ENCODE assay signal across 15 mouse cellular contexts in the genomic region with DNA sequence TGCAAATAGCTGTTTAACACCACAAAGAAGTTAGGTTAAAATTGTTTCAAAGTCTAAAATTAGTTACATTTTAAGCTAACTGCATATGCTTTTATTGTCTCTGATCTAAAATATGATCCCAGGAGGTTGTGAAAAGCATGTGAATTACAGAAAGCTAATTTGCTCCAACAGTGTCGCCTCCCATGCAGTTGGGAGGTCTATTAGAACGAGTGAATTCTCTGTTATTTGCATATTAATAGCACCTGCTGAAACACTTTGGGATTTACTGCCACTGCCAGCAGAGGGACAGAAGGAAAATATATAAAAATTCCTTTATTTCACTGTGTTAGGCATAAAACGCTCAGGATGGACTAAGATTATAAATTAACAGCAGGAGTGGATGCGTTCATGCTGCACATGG.
"Had no signal": no experiment of that assay in that cellular context is flagged by ENCODE, and none has a peak within 500 bp of the region (broad histone marks: within the 10 kb centered on the region; RNA-seq: fewer than 3 reads in every experiment).

No protein-coding gene starts in this region.

- H3K4me1 ChIP-seq: kidney, embryonic 15.5 days; limb, embryonic 15.5 days; liver, embryonic 12.5 days had no signal

- H3K9ac ChIP-seq: kidney, embryonic 15.5 days; limb, embryonic 15.5 days; liver, embryonic 12.5 days; lung, embryonic 14.5 days had no signal

- H3K27ac ChIP-seq: kidney, embryonic 15.5 days; limb, embryonic 15.5 days; liver, embryonic 12.5 days had no signal

- H3K27me3 ChIP-seq: kidney, embryonic 15.5 days; limb, embryonic 15.5 days; liver, embryonic 12.5 days had no signal

- DNase-seq: kidney, adult 2 months; kidney, postnatal 14 days; layer of hippocampus, postnatal 36 days; lung, embryonic 14.5 days; lung, postnatal 10 days; lung, postnatal 4 days; retina, postnatal 1 day; right cerebral cortex, postnatal 4 days; spleen, adult 18-20 months; thymus, adult 18-20 months; thymus, postnatal 14 days had no signal

- ATAC-seq: liver, embryonic 12.5 days had no signal

- H3K4me2 ChIP-seq: kidney, embryonic 15.5 days; limb, embryonic 15.5 days; liver, embryonic 12.5 days; lung, embryonic 14.5 days; midbrain, embryonic 11.5 days had no signal

- H3K4me3 ChIP-seq: kidney, embryonic 15.5 days; limb, embryonic 15.5 days; liver, embryonic 12.5 days had no signal

- H3K9me3 ChIP-seq: kidney, embryonic 15.5 days; liver, embryonic 12.5 days had no signal

- H3K36me3 ChIP-seq: kidney, embryonic 15.5 days; limb, embryonic 15.5 days; liver, embryonic 12.5 days had no signal
